Mouse (Mus musculus): Measurements from ENCODE around the gene Ipo4. TPM values are rescaled to one million over a fixed set of nuclear protein-coding genes. Genes with fewer than 3 reads are reported as not detected.

The Ipo4 gene
- 14.3 and 35.2 TPM in 2 replicates for total RNA-seq (2017)

- ATAC-seq (replicated peaks in 1 of 2; ENCODE audit: insufficient read depth in 1 of 2, low FRiP score in 2 of 2, low TSS enrichment in 1 of 2, low read depth in 1 of 2, poor library complexity in 2 of 2, severe bottlenecking in 2 of 2) = peak; percentile 89 to 96
These were observed at the start of gene Ipo4 for GRCm38 (mm10) chr14:55635523-55636007. Gene Ipo4 (minus strand): TSS chr14:55635957.

DNA sequence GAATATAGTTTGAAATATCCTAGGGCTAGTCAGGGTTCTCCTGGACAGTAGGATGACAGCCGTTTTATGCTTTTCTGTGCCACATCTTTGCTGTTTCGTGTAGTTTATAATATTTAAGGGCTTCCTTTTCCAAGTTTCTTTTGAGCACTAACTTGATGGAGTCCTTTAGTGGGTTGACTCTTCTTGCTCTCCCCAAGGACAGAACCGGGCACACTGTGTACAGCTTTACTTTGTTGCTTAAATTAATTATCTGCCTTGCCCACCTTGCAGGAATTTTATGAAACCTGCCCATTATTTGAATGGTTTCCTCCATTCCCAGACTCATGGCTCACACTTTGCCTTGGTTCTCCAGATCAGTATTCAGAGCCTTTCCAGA, 46.3 kb upstream of the Ipo4 start:
- no peak for ATAC-seq (replicated peaks in 1 of 2; ENCODE audit: insufficient read depth in 1 of 2, low FRiP score in 2 of 2, low TSS enrichment in 1 of 2, low read depth in 1 of 2, poor library complexity in 2 of 2, severe bottlenecking in 2 of 2)

- peak; percentile 90 to 94 for ATAC-seq (replicated peaks in 1 of 2; ENCODE audit: insufficient read depth in 1 of 2, low FRiP score in 2 of 2, low TSS enrichment in 1 of 2, low read depth in 1 of 2, poor library complexity in 2 of 2, severe bottlenecking in 2 of 2)
These were observed 45.7 kb upstream of the Ipo4 start, which contains the start of gene Tinf2 for GRCm38 (mm10) chr14:55681160-55682117. Gene Tinf2 (minus strand): TSS chr14:55681820.

DNA sequence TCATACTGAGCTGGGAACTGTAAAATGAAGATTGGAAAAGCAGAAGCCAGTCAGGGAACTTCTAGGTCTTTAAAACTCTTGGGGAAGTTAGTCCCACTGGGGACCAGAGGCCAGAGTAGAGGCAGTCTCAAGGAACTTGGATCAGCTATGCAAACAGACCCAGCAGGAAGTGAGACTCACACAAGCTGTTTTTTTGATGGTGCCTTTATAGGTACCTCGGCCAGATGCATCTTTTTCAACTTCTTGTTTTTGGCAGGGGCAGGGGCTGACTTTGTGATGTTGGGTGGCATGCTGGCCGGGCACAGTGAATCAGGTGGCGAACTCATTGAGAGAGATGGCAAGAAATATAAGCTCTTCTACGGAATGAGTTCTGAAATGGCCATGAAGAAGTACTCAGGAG, 41.9 kb upstream of the Ipo4 start:
- no peak for ATAC-seq (replicated peaks in 1 of 2; ENCODE audit: insufficient read depth in 1 of 2, low FRiP score in 2 of 2, low TSS enrichment in 1 of 2, low read depth in 1 of 2, poor library complexity in 2 of 2, severe bottlenecking in 2 of 2)

- ATAC-seq (replicated peaks in 1 of 2; ENCODE audit: insufficient read depth in 1 of 2, low FRiP score in 2 of 2, low TSS enrichment in 1 of 2, low read depth in 1 of 2, poor library complexity in 2 of 2, severe bottlenecking in 2 of 2) = no peak
These were observed 36.9 kb upstream of the Ipo4 start for GRCm38 (mm10) chr14:55672741-55673060.

- ATAC-seq (replicated peaks in 1 of 2; ENCODE audit: insufficient read depth in 1 of 2, low FRiP score in 2 of 2, low TSS enrichment in 1 of 2, low read depth in 1 of 2, poor library complexity in 2 of 2, severe bottlenecking in 2 of 2) = peak; percentile 99
These were observed 36.3 kb upstream of the Ipo4 start, which contains the start of the genes Gmpr2 and Nedd8 for GRCm38 (mm10) chr14:55671833-55672740. Gene Gmpr2 (plus strand): TSS chr14:55671941. Gene Nedd8 (minus strand): TSS chr14:55672124.

DNA sequence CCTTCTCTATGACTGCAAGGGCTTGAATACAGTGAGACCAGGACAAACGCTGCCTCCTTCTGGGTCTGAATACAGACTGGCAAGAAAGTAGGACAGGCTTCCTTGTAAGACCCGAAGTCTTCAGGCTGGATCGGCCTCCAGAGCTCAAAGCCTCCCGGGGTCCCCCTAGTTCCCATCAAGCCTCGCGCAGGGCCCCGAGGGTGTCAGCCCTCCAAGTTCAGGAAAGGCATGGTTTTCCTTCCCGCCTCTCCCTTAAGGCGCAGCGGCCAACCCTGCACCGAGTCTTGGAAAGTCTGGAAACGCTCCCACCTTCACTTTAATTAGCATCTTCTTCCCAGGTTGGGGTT, 35.7 kb upstream of the Ipo4 start:
- peak in 1 of 2 experiments; percentile 19; a peak in 1 of 4 replicates for ATAC-seq (replicated peaks in 1 of 2; ENCODE audit: insufficient read depth in 1 of 2, low FRiP score in 2 of 2, low TSS enrichment in 1 of 2, low read depth in 1 of 2, poor library complexity in 2 of 2, severe bottlenecking in 2 of 2)

GRCm38 (mm10) chr14:55660636-55661035, 24.9 kb upstream of the Ipo4 start:
- 0 out of 4 replicates have a peak, but pooled peaks of 1 of the 2 experiments have one; percentile 8 for ATAC-seq (replicated peaks in 1 of 2; ENCODE audit: insufficient read depth in 1 of 2, low FRiP score in 2 of 2, low TSS enrichment in 1 of 2, low read depth in 1 of 2, poor library complexity in 2 of 2, severe bottlenecking in 2 of 2)

DNA sequence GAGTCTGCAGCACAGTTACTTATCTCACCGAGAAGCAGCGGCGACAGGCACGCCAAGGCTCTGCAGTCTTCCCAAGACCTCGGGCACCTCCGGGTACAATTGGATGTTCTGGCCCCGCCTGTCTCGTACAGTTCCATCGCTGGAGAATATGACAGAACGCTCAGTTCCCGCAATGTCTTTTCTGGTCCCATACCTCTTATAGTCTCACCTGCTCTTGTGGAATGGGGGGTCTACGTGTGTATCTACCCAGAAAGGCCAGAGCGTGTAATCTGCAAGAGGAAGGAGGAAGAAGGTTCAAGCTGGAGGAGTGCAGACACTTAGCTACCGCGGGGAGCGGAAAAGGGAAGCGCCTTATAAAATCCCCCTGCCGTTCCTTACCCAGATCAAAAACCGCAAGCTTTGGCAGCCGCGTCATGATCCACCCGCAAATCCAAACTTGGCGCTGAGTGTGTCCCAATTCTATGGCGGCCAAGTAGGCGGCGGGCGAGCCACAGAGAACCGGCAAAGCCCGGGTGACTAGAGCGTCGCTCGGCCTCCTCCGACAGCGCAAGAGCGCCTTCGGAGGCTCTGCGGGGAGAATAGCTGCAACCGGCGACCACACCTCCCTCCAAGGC, 24.3 kb upstream of the Ipo4 start, which contains the start of gene Mdp1:
Gene Mdp1 (minus strand): TSS at position 549 of the 614 bp plus-strand sequence.
- peak; percentile 91 to 97 for ATAC-seq (replicated peaks in 1 of 2; ENCODE audit: insufficient read depth in 1 of 2, low FRiP score in 2 of 2, low TSS enrichment in 1 of 2, low read depth in 1 of 2, poor library complexity in 2 of 2, severe bottlenecking in 2 of 2)

DNA sequence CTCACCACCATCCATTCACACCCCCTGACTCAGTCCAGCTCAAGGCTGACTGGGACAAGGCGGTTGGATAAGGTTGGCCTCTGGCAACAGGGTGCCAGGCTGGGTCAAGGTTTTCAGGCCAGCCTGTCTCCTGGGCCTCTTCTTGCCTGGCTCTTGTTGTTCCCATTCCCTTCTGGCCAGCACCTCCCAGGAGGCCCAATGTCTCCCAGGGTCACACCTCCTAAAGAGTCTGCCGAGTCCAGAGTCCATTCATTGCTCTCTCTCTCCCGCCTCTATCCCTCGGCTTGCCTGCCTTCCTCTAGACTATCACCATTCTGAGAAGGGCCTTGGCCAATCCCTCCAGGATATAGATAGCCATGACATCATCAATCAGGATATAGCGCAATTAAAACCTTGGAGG, 22.3 kb upstream of the Ipo4 start:
- no peak for ATAC-seq (replicated peaks in 1 of 2; ENCODE audit: insufficient read depth in 1 of 2, low FRiP score in 2 of 2, low TSS enrichment in 1 of 2, low read depth in 1 of 2, poor library complexity in 2 of 2, severe bottlenecking in 2 of 2)

DNA sequence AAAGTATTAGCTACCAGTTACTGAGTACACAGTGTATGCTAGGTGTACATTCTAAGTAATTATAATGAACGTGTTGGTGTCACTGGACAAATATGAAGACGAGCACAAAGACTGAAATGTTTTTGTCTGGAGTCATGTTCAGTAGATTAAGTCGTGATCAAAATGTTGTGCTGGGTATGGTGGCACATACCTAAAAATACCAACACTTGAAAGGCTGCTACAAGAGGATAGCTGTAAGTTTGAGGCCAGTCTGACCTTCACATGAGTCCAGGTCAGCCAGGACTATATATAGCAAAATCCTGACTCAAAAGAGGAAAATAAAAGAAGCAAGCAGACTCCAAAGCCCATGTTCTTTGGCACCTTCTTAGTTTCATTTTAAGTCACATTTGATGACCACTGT, 21.2 kb upstream of the Ipo4 start:
- ATAC-seq (replicated peaks in 1 of 2; ENCODE audit: insufficient read depth in 1 of 2, low FRiP score in 2 of 2, low TSS enrichment in 1 of 2, low read depth in 1 of 2, poor library complexity in 2 of 2, severe bottlenecking in 2 of 2) = no peak

- no peak for ATAC-seq (replicated peaks in 1 of 2; ENCODE audit: insufficient read depth in 1 of 2, low FRiP score in 2 of 2, low TSS enrichment in 1 of 2, low read depth in 1 of 2, poor library complexity in 2 of 2, severe bottlenecking in 2 of 2)
These were observed 15.8 kb upstream of the Ipo4 start for GRCm38 (mm10) chr14:55651528-55651927.

GRCm38 (mm10) chr14:55649884-55650283, 14.1 kb upstream of the Ipo4 start, which contains the start of gene Tssk4:
Gene Tssk4 (plus strand): TSS chr14:55650184.
- no peak for ATAC-seq (replicated peaks in 1 of 2; ENCODE audit: insufficient read depth in 1 of 2, low FRiP score in 2 of 2, low TSS enrichment in 1 of 2, low read depth in 1 of 2, poor library complexity in 2 of 2, severe bottlenecking in 2 of 2)

DNA sequence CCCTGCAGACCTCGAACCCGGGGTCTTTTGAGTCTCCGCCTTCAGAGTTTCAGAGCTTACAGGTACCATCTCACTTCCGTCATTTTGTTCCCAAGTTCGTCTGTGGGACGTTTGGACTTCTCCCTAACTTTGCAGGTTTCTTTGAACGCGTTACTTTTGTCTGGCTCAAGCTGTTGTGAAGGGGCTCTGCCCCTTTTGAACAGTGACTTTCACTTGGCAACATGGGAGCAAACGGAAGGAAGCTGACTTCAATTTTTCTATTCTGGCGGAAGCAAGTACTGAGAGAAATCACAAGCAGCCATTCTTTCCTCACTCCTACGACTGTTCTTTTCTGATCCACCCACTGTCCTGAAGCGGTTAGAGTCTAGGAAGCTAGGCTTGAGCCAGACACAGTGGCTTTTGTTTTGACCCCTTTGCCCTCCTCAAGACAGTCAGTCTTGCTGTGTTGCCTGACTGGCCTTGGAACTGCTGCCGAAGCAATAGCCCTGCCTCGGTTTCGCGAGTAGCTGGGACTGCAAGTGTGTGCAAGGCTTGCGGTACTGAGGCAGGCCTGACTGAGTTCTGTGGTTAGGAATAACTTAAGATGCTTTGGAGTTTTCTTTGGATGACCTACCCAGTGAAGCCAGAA, 8.6 kb upstream of the Ipo4 start:
- ATAC-seq (replicated peaks in 1 of 2; ENCODE audit: insufficient read depth in 1 of 2, low FRiP score in 2 of 2, low TSS enrichment in 1 of 2, low read depth in 1 of 2, poor library complexity in 2 of 2, severe bottlenecking in 2 of 2) = peak in 1 of 2 experiments; percentile 19; a peak in 2 of 4 replicates

DNA sequence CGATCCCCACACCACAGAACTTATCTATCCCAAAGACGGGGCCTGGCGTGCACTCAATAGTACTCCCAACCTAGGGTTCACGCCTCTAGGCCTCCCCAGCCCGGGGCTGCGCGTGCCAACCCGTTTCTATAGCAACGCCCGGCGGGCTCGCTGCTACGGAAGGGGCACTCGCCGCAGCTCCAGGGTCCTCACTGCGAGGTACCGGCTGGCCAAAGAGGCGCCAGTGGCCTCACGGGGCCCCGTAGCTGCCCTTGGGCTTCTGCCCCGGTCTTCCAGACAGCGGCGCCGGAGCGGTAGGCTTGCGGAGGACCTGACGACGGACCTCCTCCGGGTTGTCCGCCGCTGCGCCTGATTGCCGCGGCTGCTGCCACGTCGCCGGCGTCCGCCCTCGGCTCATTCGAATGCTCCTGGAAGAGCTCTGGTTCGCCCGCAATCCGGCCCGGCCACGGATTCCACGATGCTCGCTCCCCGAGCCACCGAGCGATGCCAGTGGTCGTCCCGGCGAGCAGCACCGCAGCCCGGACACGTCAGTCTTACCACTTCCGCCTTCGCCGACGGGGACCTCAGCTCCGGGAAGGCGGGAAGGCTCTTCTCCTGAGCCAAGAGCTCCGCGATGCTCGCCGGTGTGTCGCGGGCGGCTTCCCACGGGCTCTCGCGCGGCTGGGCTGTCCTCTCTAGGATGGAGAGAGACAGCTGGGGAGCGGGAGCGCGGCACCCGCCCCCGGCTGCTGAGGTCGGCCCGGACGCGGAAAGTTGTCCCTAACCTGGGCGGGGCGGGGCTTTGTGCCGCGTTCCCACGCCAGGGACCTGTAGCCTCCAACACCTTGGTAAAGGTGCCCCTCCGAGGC, 7.5 kb upstream of the Ipo4 start, which contains the start of gene Tm9sf1:
Gene Tm9sf1 (minus strand): TSS at position 747 of the 848 bp plus-strand sequence.
- peak; percentile 40 to 84 for ATAC-seq (replicated peaks in 1 of 2; ENCODE audit: insufficient read depth in 1 of 2, low FRiP score in 2 of 2, low TSS enrichment in 1 of 2, low read depth in 1 of 2, poor library complexity in 2 of 2, severe bottlenecking in 2 of 2)

DNA sequence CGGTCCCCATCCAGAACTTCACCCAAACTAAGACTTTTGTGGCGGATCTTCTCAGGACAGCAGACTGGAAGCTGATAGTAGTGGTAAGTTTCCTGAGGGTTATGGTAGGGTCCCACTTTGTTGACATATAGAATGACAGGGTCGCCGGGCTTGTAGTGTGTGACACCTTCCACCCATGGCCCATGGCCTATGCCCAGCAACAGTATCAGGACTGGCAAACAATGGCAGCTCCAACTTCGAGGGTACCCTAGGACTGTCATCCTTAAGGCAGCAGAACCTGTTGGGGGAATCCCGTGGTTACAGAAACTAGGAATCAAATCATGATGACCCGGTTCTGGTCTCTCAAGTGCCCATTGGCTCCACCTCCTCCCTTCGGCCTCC, 6.9 kb upstream of the Ipo4 start:
- ATAC-seq (replicated peaks in 1 of 2; ENCODE audit: insufficient read depth in 1 of 2, low FRiP score in 2 of 2, low TSS enrichment in 1 of 2, low read depth in 1 of 2, poor library complexity in 2 of 2, severe bottlenecking in 2 of 2) = no peak

All from hematopoietic stem cell, adult 5-6 weeks (primary cell).